Mouse (Mus musculus) midbrain, embryonic 13.5 days (tissue): Measurements from ENCODE around the gene Zfp105. TPM values are rescaled to one million over a fixed set of nuclear protein-coding genes. Genes with fewer than 3 reads are reported as not detected.

Experiments
- polyA plus RNA-seq: library from polyadenylated mRNA; unstranded; fragments of >200 nt; fragmentation: Nextera tagmentation; extraction: Ambion mirVana; gene quantifications from 2 replicates; pipeline ENCODE4 v1.2.1, GENCODE M21; 2015

Zfp105 gene
- polyA plus RNA-seq, 1 experiment from 2014 or later, result 32.4 TPM

Other genes starting within 250 kb of the Zfp105 start
- gene Topaz1, start 175.7 kb upstream of the Zfp105 start, polyA plus RNA-seq, result not detected in 2 replicates
- gene Tcaim, start 117.5 kb upstream of the Zfp105 start, polyA plus RNA-seq, result 8.1 and 8.2 TPM in 2 replicates
- gene Gm35549, start 79.0 kb upstream of the Zfp105 start, polyA plus RNA-seq, result 0.28 TPM in 1 of 2 replicates, not detected in the other
- gene Zfp445, start 57.1 kb upstream of the Zfp105 start, polyA plus RNA-seq, result 109 and 116 TPM in 2 replicates
- gene Zkscan7, start 37.4 kb upstream of the Zfp105 start, polyA plus RNA-seq, result 4.7 TPM in 2 replicates
- 36.8 and 38.7 TPM in 2 replicates for gene 1110059G10Rik, start 27.9 kb downstream of the Zfp105 start, polyA plus RNA-seq
- 32.5 and 33.2 TPM in 2 replicates for gene Kif15, start 28.0 kb downstream of the Zfp105 start, polyA plus RNA-seq
- gene Tmem42, start 98.3 kb downstream of the Zfp105 start, polyA plus RNA-seq, result 22.3 and 24.6 TPM in 2 replicates
- 1.1 TPM in 2 replicates for gene Tgm4, start 111.7 kb downstream of the Zfp105 start, polyA plus RNA-seq
- gene Zdhhc3, start 190.1 kb downstream of the Zfp105 start, polyA plus RNA-seq, result 75.7 and 79.0 TPM in 2 replicates
- gene Exosc7, start 190.1 kb downstream of the Zfp105 start, polyA plus RNA-seq, result 87.2 and 87.7 TPM in 2 replicates
- gene Clec3b, start 227.9 kb downstream of the Zfp105 start, polyA plus RNA-seq, result 0.21 TPM in 1 of 2 replicates, not detected in the other